Mouse (Mus musculus): ENCODE measurements around the gene Gsx2. TPM values are rescaled to one million over a fixed set of nuclear protein-coding genes. Genes with fewer than 3 reads are reported as not detected.

Gene Gsx2
- polyA plus RNA-seq, 1 experiment = not detected

GRCm38 (mm10) chr5:75070656-75071375 is 4.6 kb upstream of the Gsx2 start:
- no peaks in the 10 kb centered on the region for H3K36me3 ChIP-seq (ENCODE audit: control insufficient read depth, insufficient read depth)
- H3K4me3 ChIP-seq = no peak overlapping the region
- H3K4me2 ChIP-seq (ENCODE audit: low read depth) = no peak overlapping the region
- no peak for TF ChIP-seq POLR2A (IDR thresholded peaks at IDR 0.05; ENCODE audit: insufficient read length, low read depth)
- TF ChIP-seq CEBPB (IDR thresholded peaks at IDR 0.05; ENCODE audit: insufficient read depth, poor library complexity, severe bottlenecking) = no peak
- no peak for TF ChIP-seq E2F4 (IDR thresholded peaks at IDR 0.05; ENCODE audit: insufficient read depth)
- no peak for TF ChIP-seq SRF (IDR thresholded peaks at IDR 0.05; ENCODE audit: control insufficient read depth, insufficient read length, low read depth)
- no peak for TF ChIP-seq MYOD1 (IDR thresholded peaks at IDR 0.05; ENCODE audit: control insufficient read depth in 1 of 3, insufficient read length in 2 of 3, low read depth in 2 of 3)
- no peak for TF ChIP-seq REST (IDR thresholded peaks at IDR 0.05; ENCODE audit: insufficient read depth, insufficient read length)
- TF ChIP-seq TCF3 (IDR thresholded peaks at IDR 0.05; ENCODE audit: insufficient read length, low read depth) = no peak
- TF ChIP-seq USF1 (IDR thresholded peaks at IDR 0.05; ENCODE audit: low read depth) = no peak
- no peak for TF ChIP-seq MAX (IDR thresholded peaks at IDR 0.05; ENCODE audit: low read depth)
- TF ChIP-seq POLR2AphosphoS2 (IDR thresholded peaks at IDR 0.05; ENCODE audit: insufficient read length, low read depth) = no peak
- no peak for TF ChIP-seq TCF12 (IDR thresholded peaks at IDR 0.05; ENCODE audit: insufficient read depth, poor library complexity, severe bottlenecking)
- no peak for TF ChIP-seq MYOG (IDR thresholded peaks at IDR 0.05; ENCODE audit: control insufficient read depth in 1 of 3, insufficient read depth in 1 of 3, insufficient read length in 2 of 3, low read depth in 2 of 3)
- H3ac ChIP-seq (ENCODE audit: control insufficient read depth, insufficient read length) = no peak overlapping the region
- peaks cover 74% of the 10 kb centered on the region for H3K27me3 ChIP-seq (ENCODE audit: control insufficient read depth, insufficient read depth, insufficient read length)
- no peaks in the 10 kb centered on the region for H3K79me2 ChIP-seq (ENCODE audit: control insufficient read depth, insufficient read depth)

- Histone ChIP-seq H3ac (ENCODE audit: control insufficient read depth, insufficient read length) (no peak overlapping the region), H3K79me2 (ENCODE audit: control insufficient read depth, insufficient read depth) (no peaks in the 10 kb centered on the region), H3K36me3 (ENCODE audit: control insufficient read depth, insufficient read depth) (no peaks in the 10 kb centered on the region), H3K4me3 (no peak overlapping the region), H3K27me3 (ENCODE audit: control insufficient read depth, insufficient read depth, insufficient read length) (peaks cover 85% of the 10 kb centered on the region), H3K4me2 (ENCODE audit: low read depth) (no peak overlapping the region)
- TF ChIP-seq USF1 (IDR thresholded peaks at IDR 0.05; ENCODE audit: low read depth) = no peak
- no peak for TF ChIP-seq MYOD1 (IDR thresholded peaks at IDR 0.05; ENCODE audit: control insufficient read depth in 1 of 3, insufficient read length in 2 of 3, low read depth in 2 of 3)
- TF ChIP-seq CEBPB (IDR thresholded peaks at IDR 0.05; ENCODE audit: insufficient read depth, poor library complexity, severe bottlenecking) = no peak
- TF ChIP-seq TCF3 (IDR thresholded peaks at IDR 0.05; ENCODE audit: insufficient read length, low read depth) = no peak
- no peak for TF ChIP-seq POLR2A (IDR thresholded peaks at IDR 0.05; ENCODE audit: insufficient read length, low read depth)
- TF ChIP-seq MAX (IDR thresholded peaks at IDR 0.05; ENCODE audit: low read depth) = no peak
- no peak for TF ChIP-seq REST (IDR thresholded peaks at IDR 0.05; ENCODE audit: insufficient read depth, insufficient read length)
- TF ChIP-seq SRF (IDR thresholded peaks at IDR 0.05; ENCODE audit: control insufficient read depth, insufficient read length, low read depth) = no peak
- no peak for TF ChIP-seq TCF12 (IDR thresholded peaks at IDR 0.05; ENCODE audit: insufficient read depth, poor library complexity, severe bottlenecking)
- TF ChIP-seq E2F4 (IDR thresholded peaks at IDR 0.05; ENCODE audit: insufficient read depth) = no peak
- TF ChIP-seq POLR2AphosphoS2 (IDR thresholded peaks at IDR 0.05; ENCODE audit: insufficient read length, low read depth) = no peak
- TF ChIP-seq MYOG (IDR thresholded peaks at IDR 0.05; ENCODE audit: control insufficient read depth in 1 of 3, insufficient read depth in 1 of 3, insufficient read length in 2 of 3, low read depth in 2 of 3) = no peak
Observed at GRCm38 (mm10) chr5:75071951-75072350, 3.5 kb upstream of the Gsx2 start.

- H3K27me3 ChIP-seq (ENCODE audit: control insufficient read depth, insufficient read depth, insufficient read length) = peaks cover 83% of the 10 kb centered on the region
- H3K4me2 ChIP-seq (ENCODE audit: low read depth) = no peak overlapping the region
- no peak for TF ChIP-seq MAX (IDR thresholded peaks at IDR 0.05; ENCODE audit: low read depth)
- TF ChIP-seq MYOD1 (IDR thresholded peaks at IDR 0.05; ENCODE audit: control insufficient read depth in 1 of 3, insufficient read length in 2 of 3, low read depth in 2 of 3) = no peak
- no peak for TF ChIP-seq TCF3 (IDR thresholded peaks at IDR 0.05; ENCODE audit: insufficient read length, low read depth)
- TF ChIP-seq REST (IDR thresholded peaks at IDR 0.05; ENCODE audit: insufficient read depth, insufficient read length) = no peak
- H3ac ChIP-seq (ENCODE audit: control insufficient read depth, insufficient read length) = no peak overlapping the region
- no peaks in the 10 kb centered on the region for H3K79me2 ChIP-seq (ENCODE audit: control insufficient read depth, insufficient read depth)
- H3K36me3 ChIP-seq (ENCODE audit: control insufficient read depth, insufficient read depth) = no peaks in the 10 kb centered on the region
- H3K4me3 ChIP-seq = no peak overlapping the region
Observed at GRCm38 (mm10) chr5:75072532-75072931, 2.9 kb upstream of the Gsx2 start.

- TF ChIP-seq TCF3 (IDR thresholded peaks at IDR 0.05; ENCODE audit: insufficient read length, low read depth) (no peak), REST (IDR thresholded peaks at IDR 0.05; ENCODE audit: insufficient read depth, insufficient read length) (no peak)
- Histone ChIP-seq H3K4me3 (no peak overlapping the region), H3ac (ENCODE audit: control insufficient read depth, insufficient read length) (no peak overlapping the region), H3K27me3 (ENCODE audit: control insufficient read depth, insufficient read depth, insufficient read length) (peaks cover 82% of the 10 kb centered on the region), H3K4me2 (ENCODE audit: low read depth) (no peak overlapping the region), H3K36me3 (ENCODE audit: control insufficient read depth, insufficient read depth) (no peaks in the 10 kb centered on the region), H3K79me2 (ENCODE audit: control insufficient read depth, insufficient read depth) (no peaks in the 10 kb centered on the region)
Observed at GRCm38 (mm10) chr5:75073167-75073566, 2.2 kb upstream of the Gsx2 start.

- Histone ChIP-seq H3K4me3 (no peak overlapping the region), H3K27me3 (ENCODE audit: control insufficient read depth, insufficient read depth, insufficient read length) (peaks cover 80% of the 10 kb centered on the region), H3K79me2 (ENCODE audit: control insufficient read depth, insufficient read depth) (no peaks in the 10 kb centered on the region), H3K4me2 (ENCODE audit: low read depth) (no peak overlapping the region), H3K36me3 (ENCODE audit: control insufficient read depth, insufficient read depth) (no peaks in the 10 kb centered on the region), H3ac (ENCODE audit: control insufficient read depth, insufficient read length) (no peak overlapping the region)
- TF ChIP-seq MYOG (IDR thresholded peaks at IDR 0.05; ENCODE audit: control insufficient read depth in 1 of 3, insufficient read depth in 1 of 3, insufficient read length in 2 of 3, low read depth in 2 of 3) (no peak), TCF3 (IDR thresholded peaks at IDR 0.05; ENCODE audit: insufficient read length, low read depth) (no peak), E2F4 (IDR thresholded peaks at IDR 0.05; ENCODE audit: insufficient read depth) (no peak), SRF (IDR thresholded peaks at IDR 0.05; ENCODE audit: control insufficient read depth, insufficient read length, low read depth) (no peak), MYOD1 (IDR thresholded peaks at IDR 0.05; ENCODE audit: control insufficient read depth in 1 of 3, insufficient read length in 2 of 3, low read depth in 2 of 3) (no peak), USF1 (IDR thresholded peaks at IDR 0.05; ENCODE audit: low read depth) (no peak), POLR2AphosphoS2 (IDR thresholded peaks at IDR 0.05; ENCODE audit: insufficient read length, low read depth) (no peak), TCF12 (IDR thresholded peaks at IDR 0.05; ENCODE audit: insufficient read depth, poor library complexity, severe bottlenecking) (no peak)
Observed at GRCm38 (mm10) chr5:75073684-75074083, 1.7 kb upstream of the Gsx2 start.

Data from myocyte (in vitro differentiated cells).